Comparison of ENCODE assay signal across 15 mouse cellular contexts in genomic region chr2:170194845-170195244, GRCm38 (mm10).
"Had no signal": no experiment of that assay in that cellular context is flagged by ENCODE, and none has a peak within 500 bp of the region (broad histone marks: within the 10 kb centered on the region; RNA-seq: fewer than 3 reads in every experiment).

No protein-coding gene starts in this region.

- DNase-seq: kidney, adult 2 months; kidney, postnatal 25 days; layer of hippocampus, adult 9-11 months; liver, embryonic 13.5 days; lung, adult 2 months; lung, postnatal 14 days; lung, postnatal 4 days; retina, postnatal 1 day; thymus, adult 2 months; thymus, postnatal 14 days had no signal

- H3K36me3 ChIP-seq: liver, embryonic 13.5 days; midbrain, embryonic 12.5 days; neural tube, embryonic 13.5 days had no signal

- H3K27ac ChIP-seq: kidney, postnatal 0 days; layer of hippocampus, adult 2 months; midbrain, embryonic 12.5 days had no signal

- H3K27me3 ChIP-seq: liver, embryonic 13.5 days; neural tube, embryonic 13.5 days had no signal

- H3K9me3 ChIP-seq: liver, embryonic 13.5 days; midbrain, embryonic 12.5 days; neural tube, embryonic 13.5 days had no signal

- H3K4me3 ChIP-seq: layer of hippocampus, adult 2 months; liver, embryonic 13.5 days; midbrain, embryonic 12.5 days; myocyte; neural tube, embryonic 13.5 days had no signal

- H3K9ac ChIP-seq: liver, embryonic 13.5 days; midbrain, embryonic 12.5 days; neural tube, embryonic 13.5 days had no signal
